Mouse (Mus musculus) sigmoid colon, adult 10 weeks (tissue): ENCODE data around the gene Gm10376. TPM values are rescaled to one million over a fixed set of nuclear protein-coding genes. Genes with fewer than 3 reads are reported as not detected.

ENCODE experiments used
- polyA plus RNA-seq: library from polyadenylated mRNA; stranded (reverse); fragments of 350-450 nt; fragmentation: Illumina TruSeq; extraction: RNeasy Lipid Tissue Mini Kit (QIAGEN cat#74804); gene quantifications from one replicate; pipeline ENCODE4 v1.2.3, GENCODE M21; 2014; ENCODE audit warnings: low read depth, low replicate concordance

Gm10376 gene
- polyA plus RNA-seq = not detected

GRCm38 (mm10) chr14:43015528-43015927 is at the start of gene Gm10376:
Gene Gm10376, minus strand, starts transcription at chr14:43015628.

GRCm38 (mm10) chr14:42993524-42993923 is 21.9 kb downstream of the Gm10376 start, which contains the start of gene Gm8082:
Gene Gm8082, minus strand, starts transcription at chr14:42993624.

Other genes with a start within 250 kb of the Gm10376 start
- not detected for gene Gm3015, start 246.8 kb downstream of the Gm10376 start, polyA plus RNA-seq
- gene Gm10377, start 217.6 kb downstream of the Gm10376 start, polyA plus RNA-seq = not detected
- gene Gm21977, start 162.2 kb downstream of the Gm10376 start, polyA plus RNA-seq = not detected
- not detected for gene Gm8082, start 22.0 kb downstream of the Gm10376 start, polyA plus RNA-seq
- gene Gm8094, start 61.0 kb upstream of the Gm10376 start, polyA plus RNA-seq = not detected
- not detected for gene Gm8104, start 85.0 kb upstream of the Gm10376 start, polyA plus RNA-seq
- not detected for gene Gm7233, start 164.2 kb upstream of the Gm10376 start, polyA plus RNA-seq
- gene Gm8122, start 219.7 kb upstream of the Gm10376 start, polyA plus RNA-seq = not detected
- not detected for gene Gm8126, start 243.0 kb upstream of the Gm10376 start, polyA plus RNA-seq